Mouse (Mus musculus) 3134 (cell line): ENCODE data around the gene Nfasc.

Source experiments
- DNase-seq: peaks from one replicate; pipeline ENCODE4 v3.0.0-alpha.2; 2011; ENCODE audit warnings: low spot score; ENCODE audit not compliant: insufficient read length; ENCODE audit errors: extremely low read depth

Nfasc gene

DNA sequence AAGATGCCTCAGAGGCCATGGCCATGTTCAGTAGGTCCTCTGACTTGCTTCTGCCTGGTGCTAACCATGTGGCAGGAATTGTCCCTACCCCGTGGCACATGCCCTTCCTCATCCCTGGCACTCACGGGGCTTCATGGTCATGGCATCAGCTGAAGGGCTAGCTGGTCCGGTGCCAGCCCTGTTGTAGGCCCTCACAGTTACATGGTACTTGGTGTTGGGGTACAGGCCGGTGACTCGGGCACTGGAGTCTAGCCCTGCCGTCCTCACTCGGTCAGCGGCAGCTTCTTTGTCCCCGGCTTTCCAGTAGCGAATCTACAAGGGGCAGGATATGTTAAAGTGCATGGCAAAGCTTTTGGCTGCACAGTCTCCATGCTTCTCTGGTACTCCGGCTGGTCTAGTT is 224.8 kb downstream of the Nfasc start:
- no peak for DNase-seq

DNA sequence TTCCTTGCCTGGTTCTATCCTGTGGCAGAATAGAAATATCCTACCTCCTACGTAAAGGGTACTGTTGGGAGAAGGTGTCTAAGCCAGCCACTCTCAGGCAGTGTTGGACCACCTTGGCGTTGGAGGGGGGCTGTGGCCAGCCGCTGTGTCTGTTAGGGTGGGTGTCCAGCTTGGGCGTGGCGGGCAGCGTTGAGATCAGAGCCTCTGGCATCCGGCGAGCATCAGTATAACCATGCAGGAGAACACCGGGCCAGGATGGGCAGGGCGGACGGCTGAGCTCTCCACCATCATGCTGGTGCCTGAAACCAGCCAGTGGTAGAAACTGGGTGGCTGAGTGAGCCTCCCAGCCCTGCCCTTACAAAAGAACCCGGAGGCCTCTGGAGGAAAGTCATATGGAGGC is 226.3 kb downstream of the Nfasc start:
- no peak for DNase-seq
